Comparison of ENCODE assay signal across 13 mouse cellular contexts in the genomic region with DNA sequence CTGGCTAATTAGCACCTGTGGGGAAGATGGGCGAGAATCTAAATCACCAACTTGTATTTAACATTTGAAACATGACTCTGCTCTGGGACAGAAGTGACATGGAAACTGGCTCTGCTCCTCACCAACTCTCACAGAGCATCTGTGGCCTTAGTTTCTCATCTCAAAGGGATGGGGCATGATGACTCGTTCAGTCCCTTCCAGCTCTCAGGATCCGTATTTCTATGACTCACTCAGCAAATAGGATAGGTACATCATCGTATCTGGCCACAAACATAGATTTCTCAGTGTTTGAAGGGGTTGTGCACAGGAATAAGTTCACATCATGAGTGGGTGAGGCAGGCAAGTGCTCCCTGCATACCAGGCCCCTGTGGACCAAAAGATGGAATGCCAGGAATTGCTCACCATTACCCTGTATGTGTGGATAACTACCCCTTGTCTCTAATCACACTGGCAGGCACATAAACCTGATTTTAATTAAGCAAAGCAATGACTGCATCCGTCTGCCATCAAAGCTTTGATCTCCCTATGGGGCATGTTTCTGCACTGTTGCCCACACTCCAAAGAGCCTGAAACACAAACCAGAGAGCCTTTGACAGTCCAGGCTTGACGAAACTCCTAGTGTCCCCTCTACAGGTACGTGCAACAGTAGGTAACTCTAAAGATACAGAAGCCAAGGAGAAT.
DNase-seq lines count a peak whose midpoint lies in the region; ATAC-seq and TF ChIP-seq lines count a peak whose summit lies in the region.
"Had no signal": no experiment of that assay in that cellular context is flagged by ENCODE, and none has a peak within 500 bp of the region (broad histone marks: within the 10 kb centered on the region; RNA-seq: fewer than 3 reads in every experiment).

No protein-coding gene starts in this region.

- intact Hi-C loops in heart, postnatal 25 days (cut with DNase I), result no loop called here

- H3K4me3 ChIP-seq in heart, embryonic 12.5 days, result no peak overlapping the region
- no peak overlapping the region for H3K4me3 ChIP-seq in forebrain, embryonic 11.5 days (ENCODE audit: low read depth, low read length)
- H3K4me3 ChIP-seq in midbrain, postnatal 0 days (ENCODE audit: low read depth, low read length), result no peak overlapping the region
- H3K4me3 ChIP-seq: liver, embryonic 13.5 days; midbrain, embryonic 13.5 days; neural tube, embryonic 12.5 days had no signal

- no peak for ATAC-seq in heart, embryonic 12.5 days (ENCODE audit: insufficient number of reproducible peaks, low FRiP score)
- peak; percentile 59 for ATAC-seq in forebrain, embryonic 11.5 days (replicated peaks; ENCODE audit: low FRiP score)
- no peak for ATAC-seq in CD4-positive, CD25-positive, alpha-beta regulatory T cell, adult 4 months
- no peak for ATAC-seq in midbrain, postnatal 0 days (ENCODE audit: low FRiP score)
- ATAC-seq: midbrain, embryonic 13.5 days had no signal

- H3K27me3 ChIP-seq in heart, embryonic 12.5 days (replicated peaks), result no peaks in the 10 kb centered on the region
- no peaks in the 10 kb centered on the region for H3K27me3 ChIP-seq in forebrain, embryonic 11.5 days (ENCODE audit: control insufficient read depth, insufficient read depth, low read length)
- H3K27me3 ChIP-seq in midbrain, postnatal 0 days (ENCODE audit: insufficient read depth, low read length), result no peaks in the 10 kb centered on the region
- H3K27me3 ChIP-seq: liver, embryonic 13.5 days; neural tube, embryonic 12.5 days had no signal

- peaks cover 35% of the 10 kb centered on the region for H3K4me1 ChIP-seq in heart, embryonic 12.5 days (replicated peaks)
- peaks cover 4% of the 10 kb centered on the region for H3K4me1 ChIP-seq in forebrain, embryonic 11.5 days (replicated peaks; ENCODE audit: control insufficient read depth, insufficient read depth, low read length)
- H3K4me1 ChIP-seq in midbrain, postnatal 0 days (ENCODE audit: insufficient read depth, low read length), result no peaks in the 10 kb centered on the region
- H3K4me1 ChIP-seq: liver, embryonic 13.5 days; neural tube, embryonic 12.5 days had no signal

- peak overlapping the region; percentile 1; the same call in 1 of the 2 replicates for H3K27ac ChIP-seq in heart, embryonic 12.5 days (ENCODE audit: poor library complexity, severe bottlenecking)
- no peak overlapping the region for H3K27ac ChIP-seq in forebrain, embryonic 11.5 days (ENCODE audit: low read depth, low read length)
- H3K27ac ChIP-seq in midbrain, postnatal 0 days (ENCODE audit: low read depth, low read length), result no peak overlapping the region
- H3K27ac ChIP-seq: liver, embryonic 13.5 days; midbrain, embryonic 13.5 days; neural tube, embryonic 12.5 days had no signal

- TF ChIP-seq CTCF in midbrain, postnatal 0 days (IDR thresholded peaks at IDR 0.05), result no peak

- H3K36me3 ChIP-seq in heart, embryonic 12.5 days, result no peaks in the 10 kb centered on the region
- H3K36me3 ChIP-seq in forebrain, embryonic 11.5 days (ENCODE audit: control insufficient read depth, insufficient read depth, low read length), result no peaks in the 10 kb centered on the region
- H3K36me3 ChIP-seq in midbrain, postnatal 0 days (ENCODE audit: insufficient read depth, low read length), result no peaks in the 10 kb centered on the region
- H3K36me3 ChIP-seq: liver, embryonic 13.5 days; midbrain, embryonic 13.5 days; neural tube, embryonic 12.5 days had no signal

- no peaks in the 10 kb centered on the region for H3K9me3 ChIP-seq in heart, embryonic 12.5 days (replicated peaks)
- H3K9me3 ChIP-seq in forebrain, embryonic 11.5 days (ENCODE audit: control insufficient read depth, low read length), result no peaks in the 10 kb centered on the region
- no peaks in the 10 kb centered on the region for H3K9me3 ChIP-seq in midbrain, postnatal 0 days (ENCODE audit: low read length)
- H3K9me3 ChIP-seq: liver, embryonic 13.5 days; midbrain, embryonic 13.5 days; neural tube, embryonic 12.5 days had no signal

- 50% methylated on average over 7 of the region's 7 CpGs for WGBS in heart, embryonic 12.5 days
- WGBS in forebrain, embryonic 11.5 days, result 49% methylated on average over 7 of the region's 7 CpGs
- WGBS in midbrain, postnatal 0 days, result 56% methylated on average over 7 of the region's 7 CpGs

- no peak overlapping the region for H3K9ac ChIP-seq in heart, embryonic 12.5 days
- no peak overlapping the region for H3K9ac ChIP-seq in forebrain, embryonic 11.5 days (ENCODE audit: low read length)
- no peak overlapping the region for H3K9ac ChIP-seq in midbrain, postnatal 0 days (replicated peaks; ENCODE audit: low read length, poor library complexity, severe bottlenecking)
- H3K9ac ChIP-seq: liver, embryonic 13.5 days; midbrain, embryonic 13.5 days; neural tube, embryonic 12.5 days had no signal

- no peak for DNase-seq in heart, postnatal 25 days (ENCODE audit: low spot score)
- peak; percentile 27 for DNase-seq in 3T3-L1 (ENCODE audit: low read depth, low spot score)
- no peak for DNase-seq in forebrain, embryonic 11.5 days (ENCODE audit: low spot score)
- DNase-seq in hindlimb bud, embryonic 11.5 days (ENCODE audit: extremely low spot score, low read depth, low spot score), result peak; percentile 47
- DNase-seq in midbrain, postnatal 0 days (ENCODE audit: low spot score), result no peak
- no peak for DNase-seq in lung, postnatal 10 days
- DNase-seq: cerebellum, adult 9-10 months; heart, postnatal 36 days; liver, embryonic 13.5 days had no signal

- no peak overlapping the region for H3K4me2 ChIP-seq in heart, embryonic 12.5 days
- H3K4me2 ChIP-seq in forebrain, embryonic 11.5 days (ENCODE audit: low read depth, low read length, severe bottlenecking), result no peak overlapping the region
- no peak overlapping the region for H3K4me2 ChIP-seq in midbrain, postnatal 0 days (ENCODE audit: low read depth, low read length, poor library complexity, severe bottlenecking)
- H3K4me2 ChIP-seq: liver, embryonic 13.5 days; midbrain, embryonic 13.5 days; neural tube, embryonic 12.5 days had no signal

Comparison
In these comparisons a context has a peak if more than half of its experiments do, and no peak if none do; other contexts are left out.
1. DNase-seq: peak in 3T3-L1 (single experiment) and hindlimb bud, embryonic 11.5 days (single experiment); none in heart, postnatal 25 days (single experiment), forebrain, embryonic 11.5 days (single experiment), midbrain, postnatal 0 days (single experiment) and lung, postnatal 10 days (single experiment).